Mouse (Mus musculus) midbrain, embryonic 13.5 days (tissue): ENCODE measurements around the gene Dusp2. TPM values are rescaled to one million over a fixed set of nuclear protein-coding genes. Genes with fewer than 3 reads are reported as not detected.

Source experiments
- ATAC-seq: fragments of 200-750 bp; cut with Nextera tagmentation; 2 replicates; pipeline ENCODE4 v1.8.0; 2017; ENCODE audit warnings: mild to moderate bottlenecking, moderate TSS enrichment, moderate library complexity
- H3K27ac ChIP-seq: fragments of 300-500 bp; sonication (generic); 2 replicates; pipeline ENCODE4 v1.5.1; 2015; ENCODE audit warnings: inconsistent platforms, mild to moderate bottlenecking, moderate library complexity
- H3K27me3 ChIP-seq: fragments of 300-500 bp; sonication (generic); 2 replicates; pipeline ENCODE4 v1.6.1; 2015; ENCODE audit warnings: mild to moderate bottlenecking, inconsistent platforms
- H3K36me3 ChIP-seq: fragments of 300-500 bp; sonication (generic); 2 replicates; pipeline ENCODE4 v1.6.1; 2015; ENCODE audit warnings: mild to moderate bottlenecking, inconsistent platforms
- H3K4me1 ChIP-seq: fragments of 300-500 bp; sonication (generic); replicated peaks from 2 replicates; pipeline ENCODE4 v1.6.1; 2015; ENCODE audit warnings: inconsistent platforms
- H3K4me2 ChIP-seq: fragments of 300-500 bp; sonication (generic); replicated peaks from 2 replicates; pipeline ENCODE4 v1.6.1; 2015; ENCODE audit warnings: moderate library complexity, mild to moderate bottlenecking, inconsistent platforms
- H3K4me3 ChIP-seq: fragments of 300-500 bp; sonication (generic); replicated peaks from 2 replicates; pipeline ENCODE4 v1.5.1; 2015; ENCODE audit warnings: mild to moderate bottlenecking, inconsistent platforms
- H3K9ac ChIP-seq: fragments of 300-500 bp; sonication (generic); replicated peaks from 2 replicates; pipeline ENCODE4 v1.6.1; 2015; ENCODE audit warnings: mild to moderate bottlenecking, inconsistent platforms
- H3K9me3 ChIP-seq: fragments of 300-500 bp; sonication (generic); 2 replicates; pipeline ENCODE4 v1.6.1; 2016; ENCODE audit warnings: mild to moderate bottlenecking, inconsistent platforms
- WGBS: fragments of 180-500 bp; shearing (Covaris S2); methylation state at CpG from one replicate; pipeline ENCODE4 v1.1.7; 2015; 5-methylcytosine and 5-hydroxymethylcytosine counted together
- polyA plus RNA-seq: library from polyadenylated mRNA; unstranded; fragments of >200 nt; fragmentation: Nextera tagmentation; extraction: Ambion mirVana; gene quantifications from 2 replicates; pipeline ENCODE4 v1.2.1, GENCODE M21; 2015

Gene Dusp2
- polyA plus RNA-seq, 1 experiment from 2014 or later = 4.4 TPM

DNA sequence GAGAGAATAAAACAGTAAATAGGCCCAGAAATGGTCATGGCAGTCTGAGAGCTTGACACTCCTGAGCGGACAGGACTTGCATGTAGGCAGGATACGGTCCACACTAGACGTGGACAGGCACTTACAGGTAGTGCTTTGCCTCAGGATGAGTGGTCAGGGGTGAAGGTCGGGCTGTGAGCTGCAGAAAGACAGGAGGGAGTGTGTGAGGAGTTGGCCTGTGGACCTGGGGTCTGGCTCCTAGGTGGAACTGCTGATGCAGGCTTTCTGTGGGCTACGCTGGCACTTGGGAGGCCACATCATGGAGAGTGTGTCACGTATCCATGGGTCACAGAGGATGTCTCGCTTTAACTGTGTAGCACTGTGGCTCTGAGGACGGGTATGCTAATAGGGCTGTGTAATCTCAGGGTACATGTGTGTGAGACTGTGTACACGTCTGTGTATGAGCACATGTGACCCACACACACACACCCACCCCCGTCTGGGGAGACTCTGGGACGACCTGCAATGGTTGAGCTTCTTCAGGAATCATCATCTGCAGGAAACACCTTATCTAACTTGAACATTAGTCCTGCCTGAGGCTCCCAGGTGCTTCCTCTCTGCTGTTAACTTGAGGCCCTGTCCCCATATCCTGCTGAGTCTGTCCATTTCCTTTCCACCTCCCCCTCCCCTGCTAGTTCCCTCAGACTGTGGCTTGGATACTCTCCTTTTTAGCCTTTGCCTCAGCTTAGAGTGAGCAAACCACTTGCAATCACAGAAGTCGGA lies 7.7 kb upstream of the Dusp2 start:
- H3K36me3 ChIP-seq = no peaks in the 10 kb centered on the region
- ATAC-seq = no peak
- WGBS = 72% methylated on average over 12 of the region's 12 CpGs
- H3K4me3 ChIP-seq = no peak overlapping the region
- no peak overlapping the region for H3K9ac ChIP-seq
- H3K4me2 ChIP-seq = no peak overlapping the region
- peaks cover 7% of the 10 kb centered on the region; the same call in 1 of the 2 replicates for H3K27me3 ChIP-seq
- no peaks in the 10 kb centered on the region for H3K9me3 ChIP-seq
- H3K4me1 ChIP-seq = no peaks in the 10 kb centered on the region
- H3K27ac ChIP-seq = no peak overlapping the region

DNA sequence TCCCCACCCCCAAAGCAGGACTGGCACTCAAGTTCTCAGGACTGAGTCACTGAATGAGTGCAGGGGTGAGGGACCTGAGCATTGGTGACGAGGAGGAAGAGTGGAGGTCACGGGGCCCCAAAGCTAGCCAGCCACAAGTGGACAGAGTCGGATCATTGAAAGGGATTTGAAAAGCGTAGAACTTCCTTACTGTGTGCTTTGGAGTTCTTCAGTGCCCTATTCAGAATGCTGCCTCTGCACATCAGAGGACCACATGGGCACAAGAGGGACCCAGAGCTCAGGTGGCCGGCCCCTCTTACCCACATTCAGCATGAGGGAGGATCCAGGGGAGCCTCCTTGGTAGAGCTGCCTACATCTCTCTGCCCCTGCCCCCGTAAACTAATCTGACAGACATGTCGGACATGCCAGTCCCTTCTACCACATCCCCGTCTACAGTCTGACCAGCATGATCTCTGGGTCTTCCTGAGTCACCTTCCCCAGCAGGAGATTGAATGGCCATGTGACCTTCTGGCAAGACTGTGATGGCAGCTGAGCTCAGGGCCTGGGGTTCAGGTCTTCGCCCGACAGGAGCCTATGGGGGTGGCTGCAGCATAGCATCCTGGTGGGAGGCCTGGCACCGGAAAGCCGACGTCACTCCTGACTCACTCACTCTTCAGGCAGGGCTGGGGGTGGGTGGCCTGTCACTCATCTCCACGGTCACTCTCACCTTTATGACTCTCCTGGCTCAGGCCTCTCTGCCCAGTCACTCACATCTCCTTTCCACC lies 3.0 kb upstream of the Dusp2 start:
- peaks cover 13% of the 10 kb centered on the region for H3K4me1 ChIP-seq
- H3K9ac ChIP-seq = no peak overlapping the region
- 79% methylated on average over 14 of the region's 14 CpGs for WGBS
- no peak overlapping the region for H3K4me3 ChIP-seq
- H3K9me3 ChIP-seq = no peaks in the 10 kb centered on the region
- no peaks in the 10 kb centered on the region for H3K36me3 ChIP-seq
- H3K27me3 ChIP-seq = peaks cover 47% of the 10 kb centered on the region
- no peak for ATAC-seq
- H3K4me2 ChIP-seq = no peak overlapping the region
- no peak overlapping the region for H3K27ac ChIP-seq

DNA sequence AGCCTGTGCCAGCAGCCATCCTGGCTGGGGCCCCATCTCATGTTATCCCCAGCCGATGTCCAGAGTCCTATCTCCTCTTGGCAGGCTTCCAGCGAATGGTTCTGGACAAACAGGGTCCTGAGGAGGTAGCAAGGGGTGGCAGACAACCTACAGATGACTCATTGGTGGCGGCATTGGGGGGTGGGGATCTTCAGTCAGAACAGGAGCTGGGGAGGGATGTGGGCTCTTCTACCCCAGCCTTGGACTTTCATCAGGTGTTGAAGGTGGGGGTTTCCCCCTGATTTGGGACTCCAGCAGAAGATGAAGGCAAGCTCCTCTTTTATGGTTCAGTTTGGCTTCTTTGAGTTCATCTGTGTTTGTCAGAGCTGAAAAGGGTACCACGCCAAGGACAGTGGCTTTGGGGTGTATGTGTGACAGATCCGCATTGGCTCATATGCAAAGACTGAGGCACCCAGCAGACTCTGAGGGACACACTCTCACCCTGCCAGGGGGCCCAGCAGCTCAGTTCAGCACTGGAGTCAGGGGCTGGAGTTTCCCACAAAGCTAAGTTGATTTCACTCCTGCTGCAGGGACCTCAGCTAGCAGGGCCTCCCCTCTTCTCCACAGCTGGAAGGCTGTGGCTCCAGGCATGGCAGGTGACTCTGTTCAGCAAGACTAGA lies 1.9 kb upstream of the Dusp2 start:
- no peak for ATAC-seq
- H3K27me3 ChIP-seq = peaks cover 51% of the 10 kb centered on the region
- H3K4me2 ChIP-seq = no peak overlapping the region
- no peak overlapping the region for H3K27ac ChIP-seq
- H3K9ac ChIP-seq = no peak overlapping the region
- H3K36me3 ChIP-seq = no peaks in the 10 kb centered on the region
- H3K4me1 ChIP-seq = peaks cover 13% of the 10 kb centered on the region
- WGBS = 81% methylated on average over 5 of the region's 5 CpGs
- no peak overlapping the region for H3K4me3 ChIP-seq
- no peaks in the 10 kb centered on the region for H3K9me3 ChIP-seq

DNA sequence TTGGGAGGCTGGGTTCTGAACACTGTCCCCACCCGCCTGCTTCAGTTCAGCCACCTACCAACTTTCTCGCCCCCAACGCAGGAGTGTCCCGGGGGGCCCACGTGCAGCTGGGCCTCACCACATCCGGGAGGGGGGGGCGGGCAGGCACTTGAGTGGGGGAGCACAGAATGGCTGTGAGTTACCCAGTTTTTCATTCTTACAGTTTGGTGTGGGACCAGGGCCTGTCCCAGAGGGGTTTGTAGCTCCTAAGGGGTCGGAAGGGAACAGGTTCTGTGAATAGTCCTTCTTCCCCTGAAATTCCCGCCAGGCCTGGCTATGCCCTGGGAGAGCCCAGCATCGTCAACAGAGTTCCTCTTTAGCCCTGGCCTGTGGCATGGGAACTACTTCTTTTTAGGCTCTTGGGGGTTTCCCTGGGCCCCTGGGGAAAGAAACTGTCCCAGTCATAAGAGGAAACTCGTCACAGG lies 849 bp upstream of the Dusp2 start:
- no peak overlapping the region for H3K4me3 ChIP-seq
- no peak for ATAC-seq
- no peaks in the 10 kb centered on the region for H3K36me3 ChIP-seq
- no peaks in the 10 kb centered on the region for H3K9me3 ChIP-seq
- WGBS = 45% methylated on average over 11 of the region's 11 CpGs
- H3K4me1 ChIP-seq = peaks cover 13% of the 10 kb centered on the region
- H3K4me2 ChIP-seq = no peak overlapping the region
- no peak overlapping the region for H3K9ac ChIP-seq
- no peak overlapping the region for H3K27ac ChIP-seq
- peaks cover 51% of the 10 kb centered on the region for H3K27me3 ChIP-seq

DNA sequence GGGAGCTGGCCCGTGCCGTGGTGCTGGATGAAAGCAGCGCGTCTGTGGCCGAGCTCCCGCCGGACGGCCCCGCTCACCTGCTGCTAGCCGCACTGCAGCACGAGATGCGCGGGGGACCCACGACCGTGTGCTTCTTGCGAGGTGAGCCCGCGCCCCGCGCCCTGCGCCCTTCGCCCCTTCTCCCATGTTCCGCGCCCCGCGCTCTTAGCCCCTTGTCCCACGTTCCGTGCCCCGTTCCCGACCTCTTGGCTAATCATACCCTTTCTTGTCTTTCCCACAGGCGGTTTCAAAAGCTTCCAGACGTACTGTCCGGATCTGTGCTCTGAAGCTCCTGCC lies 506 bp downstream of the Dusp2 start:
- peak overlapping the region; percentile 84 for H3K4me2 ChIP-seq
- H3K36me3 ChIP-seq = no peaks in the 10 kb centered on the region
- no peak overlapping the region for H3K27ac ChIP-seq
- H3K27me3 ChIP-seq = peaks cover 51% of the 10 kb centered on the region
- H3K9me3 ChIP-seq = no peaks in the 10 kb centered on the region
- peak overlapping the region; percentile 69 for H3K9ac ChIP-seq
- 3% methylated on average over 33 of the region's 33 CpGs for WGBS
- H3K4me3 ChIP-seq = peak overlapping the region; percentile 54
- no peak for ATAC-seq
- peaks cover 13% of the 10 kb centered on the region for H3K4me1 ChIP-seq

DNA sequence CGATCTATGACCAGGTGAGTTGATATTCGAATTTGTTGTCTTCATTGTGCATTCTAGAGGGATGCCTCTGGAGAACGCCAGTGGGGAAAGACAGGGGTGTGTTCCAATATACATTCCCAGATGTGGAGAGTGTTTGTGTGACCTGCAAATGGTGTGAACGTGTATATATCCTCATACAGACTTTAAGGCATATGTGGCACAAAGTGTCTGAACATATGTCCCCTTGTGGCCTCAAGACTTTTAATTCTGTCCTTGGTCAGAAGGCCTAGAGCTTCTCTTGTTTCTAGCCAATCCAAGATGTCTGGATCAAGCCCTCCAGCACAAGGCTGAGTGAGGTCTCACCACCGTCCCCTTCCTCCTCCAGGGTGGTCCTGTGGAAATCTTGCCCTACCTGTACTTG lies 926 bp downstream of the Dusp2 start:
- no peak for ATAC-seq
- Histone ChIP-seq H3K9me3 (no peaks in the 10 kb centered on the region), H3K4me1 (peaks cover 13% of the 10 kb centered on the region), H3K36me3 (no peaks in the 10 kb centered on the region), H3K4me2 (peak overlapping the region; percentile 84), H3K9ac (no peak overlapping the region; the same call in 1 of the 2 replicates), H3K27me3 (peaks cover 51% of the 10 kb centered on the region), H3K27ac (no peak overlapping the region), H3K4me3 (peak overlapping the region; percentile 54)
- 46% methylated on average over 5 of the region's 5 CpGs for WGBS

DNA sequence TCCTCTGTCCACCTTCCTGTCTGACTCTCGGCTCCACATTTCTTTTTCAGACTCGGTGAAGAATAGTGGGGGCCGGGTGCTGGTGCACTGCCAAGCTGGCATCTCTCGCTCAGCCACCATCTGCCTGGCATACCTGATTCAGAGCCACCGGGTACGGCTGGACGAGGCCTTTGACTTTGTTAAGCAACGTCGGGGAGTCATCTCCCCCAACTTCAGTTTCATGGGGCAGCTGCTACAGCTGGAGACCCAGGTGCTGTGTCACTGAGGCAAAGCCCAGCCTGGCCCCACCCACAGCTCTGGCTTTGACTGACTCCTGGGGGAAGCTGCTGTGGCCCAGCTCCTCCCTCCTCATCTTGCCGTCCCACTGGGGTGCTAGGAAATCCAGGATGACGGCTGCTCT lies 1.6 kb downstream of the Dusp2 start:
- Histone ChIP-seq H3K4me3 (peak overlapping the region; percentile 54; the same call in 1 of the 2 replicates), H3K4me2 (no peak overlapping the region), H3K4me1 (peaks cover 13% of the 10 kb centered on the region), H3K27ac (no peak overlapping the region), H3K27me3 (peaks cover 51% of the 10 kb centered on the region), H3K9ac (no peak overlapping the region), H3K36me3 (no peaks in the 10 kb centered on the region), H3K9me3 (no peaks in the 10 kb centered on the region)
- ATAC-seq = no peak
- 69% methylated on average over 11 of the region's 11 CpGs for WGBS

DNA sequence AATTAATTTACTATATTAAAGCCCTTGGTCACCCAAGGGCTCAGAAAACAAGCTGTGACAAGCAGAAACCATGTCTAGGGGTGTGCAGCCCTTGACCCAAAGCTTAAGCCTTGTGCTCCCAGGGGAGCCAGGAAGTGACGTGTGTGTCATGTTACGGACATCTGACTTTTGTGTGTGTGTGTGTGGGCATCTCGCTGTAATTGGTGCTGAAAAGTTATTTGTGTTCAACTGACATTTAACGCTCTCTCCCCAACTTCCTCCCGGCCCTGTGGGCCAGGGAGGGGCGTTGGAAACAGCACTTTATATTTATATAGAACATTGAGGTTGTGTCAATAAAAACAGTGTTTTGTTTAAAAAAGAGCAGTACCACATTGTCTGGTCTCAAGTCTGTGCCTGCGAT lies 2.1 kb downstream of the Dusp2 start:
- Histone ChIP-seq H3K4me2 (no peak overlapping the region), H3K27ac (no peak overlapping the region), H3K9ac (no peak overlapping the region), H3K9me3 (no peaks in the 10 kb centered on the region), H3K36me3 (no peaks in the 10 kb centered on the region), H3K4me3 (no peak overlapping the region), H3K4me1 (peaks cover 13% of the 10 kb centered on the region), H3K27me3 (peaks cover 47% of the 10 kb centered on the region)
- no peak for ATAC-seq
- 73% methylated on average over 7 of the region's 7 CpGs for WGBS

DNA sequence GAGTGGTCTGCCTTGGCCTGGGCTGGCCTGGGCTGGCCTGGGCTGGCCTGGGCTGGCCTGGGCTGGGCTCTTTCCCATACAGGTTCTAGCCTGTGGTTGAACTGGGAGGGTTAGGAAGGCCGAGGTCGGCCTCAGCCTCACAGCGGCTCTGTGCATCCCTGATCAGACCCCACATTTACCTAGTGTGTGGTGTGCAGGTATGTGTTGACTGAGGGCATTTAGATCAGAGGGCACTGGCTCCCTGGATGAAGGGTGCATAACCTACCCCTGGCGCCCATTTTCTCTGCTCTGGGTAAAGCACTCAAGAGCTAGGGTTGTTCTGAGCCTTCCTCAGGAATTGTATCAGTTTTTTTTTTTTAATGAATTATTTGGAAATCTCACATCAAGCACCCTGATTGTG lies 2.5 kb downstream of the Dusp2 start, which contains the start of gene Astl:
Astl (plus strand) TSS at position 224 of the 400 bp plus-strand sequence.
- Histone ChIP-seq H3K27me3 (peaks cover 43% of the 10 kb centered on the region), H3K36me3 (no peaks in the 10 kb centered on the region), H3K9me3 (no peaks in the 10 kb centered on the region), H3K9ac (no peak within 1 kb of the TSS), H3K27ac (no peak within 1 kb of the TSS), H3K4me2 (no peak within 1 kb of the TSS), H3K4me3 (peak within 1 kb of the TSS; percentile 54; the same call in 1 of the 2 replicates), H3K4me1 (peaks cover 13% of the 10 kb centered on the region)
- WGBS = 85% methylated on average over 4 of the region's 4 CpGs
- ATAC-seq = no peak

DNA sequence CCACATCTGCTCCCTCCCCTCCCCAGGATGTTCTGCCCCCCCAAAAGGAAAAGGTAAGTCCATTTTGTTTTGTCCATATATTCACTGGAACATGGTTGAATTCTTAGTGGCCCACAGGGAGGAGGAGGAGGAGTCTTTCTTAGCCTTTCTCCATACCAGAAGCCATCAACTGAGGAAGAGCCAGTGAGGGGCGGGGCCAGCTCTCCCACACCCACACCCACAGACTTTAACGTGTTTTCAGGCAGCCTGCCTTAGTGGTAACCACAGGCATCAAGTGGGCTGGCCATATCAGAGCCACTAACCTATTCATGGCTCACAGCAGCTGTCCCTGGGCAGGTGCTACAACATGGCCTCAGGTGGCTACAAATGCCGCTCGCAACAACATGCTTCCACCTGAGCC lies 2.9 kb downstream of the Dusp2 start:
- H3K4me1 ChIP-seq = peaks cover 13% of the 10 kb centered on the region
- no peak for ATAC-seq
- WGBS = 79% methylated on average over 4 of the region's 4 CpGs
- H3K9ac ChIP-seq = no peak overlapping the region
- H3K4me2 ChIP-seq = no peak overlapping the region
- no peaks in the 10 kb centered on the region for H3K36me3 ChIP-seq
- peaks cover 43% of the 10 kb centered on the region for H3K27me3 ChIP-seq
- no peaks in the 10 kb centered on the region for H3K9me3 ChIP-seq
- no peak overlapping the region for H3K27ac ChIP-seq
- H3K4me3 ChIP-seq = no peak overlapping the region

DNA sequence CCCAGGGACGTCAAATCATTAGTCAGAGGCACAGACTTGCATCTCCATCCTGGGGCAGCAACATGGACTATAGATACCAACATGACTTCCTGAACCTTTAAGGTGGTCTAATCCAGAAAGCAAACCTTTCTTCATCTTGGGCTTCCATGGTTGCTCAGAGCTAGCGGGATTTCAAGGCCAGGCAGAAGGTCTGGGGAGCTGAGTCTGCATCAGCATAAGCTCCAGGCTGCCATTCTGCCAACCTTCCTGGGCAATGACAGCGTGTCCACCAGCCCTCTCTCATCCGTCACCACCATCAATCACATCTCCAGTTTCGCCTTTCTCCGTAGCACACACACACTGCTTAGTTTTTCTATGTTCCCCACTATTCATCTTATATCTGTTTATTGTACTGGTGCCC lies 3.3 kb downstream of the Dusp2 start:
- no peak overlapping the region for H3K27ac ChIP-seq
- no peaks in the 10 kb centered on the region for H3K36me3 ChIP-seq
- H3K9me3 ChIP-seq = no peaks in the 10 kb centered on the region
- H3K27me3 ChIP-seq = peaks cover 41% of the 10 kb centered on the region
- no peak overlapping the region for H3K9ac ChIP-seq
- peaks cover 13% of the 10 kb centered on the region for H3K4me1 ChIP-seq
- no peak overlapping the region for H3K4me3 ChIP-seq
- no peak overlapping the region for H3K4me2 ChIP-seq
- no peak for ATAC-seq
- WGBS = 85% methylated on average over 6 of the region's 6 CpGs

DNA sequence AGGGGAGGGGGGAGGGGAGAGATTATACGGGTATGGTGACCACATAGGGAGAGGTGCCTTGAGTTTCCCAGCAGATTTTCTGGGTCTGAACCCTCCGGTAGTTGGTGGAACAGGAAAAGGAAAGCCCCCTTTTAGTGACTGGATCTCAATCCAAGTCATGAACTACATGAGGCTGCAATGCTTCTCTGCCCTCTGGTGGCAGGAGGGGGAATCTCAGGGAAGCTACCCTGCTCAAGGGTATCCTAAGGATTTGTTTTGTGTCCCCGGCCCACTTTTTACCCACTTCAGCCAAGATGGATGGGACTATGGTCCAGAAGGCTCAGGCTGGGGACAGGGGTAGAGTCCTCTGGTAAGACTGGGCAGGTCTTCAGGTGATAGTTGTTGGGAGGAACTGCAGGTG lies 5.2 kb downstream of the Dusp2 start:
- peak; percentile 41; the same call in 1 of the 2 replicates for ATAC-seq
- H3K4me3 ChIP-seq = no peak overlapping the region
- no peak overlapping the region for H3K27ac ChIP-seq
- 22% methylated on average over 3 of the region's 3 CpGs for WGBS
- H3K36me3 ChIP-seq = no peaks in the 10 kb centered on the region
- H3K27me3 ChIP-seq = peaks cover 27% of the 10 kb centered on the region
- H3K9me3 ChIP-seq = no peaks in the 10 kb centered on the region
- H3K4me1 ChIP-seq = peaks cover 7% of the 10 kb centered on the region
- no peak overlapping the region for H3K4me2 ChIP-seq
- no peak overlapping the region for H3K9ac ChIP-seq
